Mouse (Mus musculus) mouse embryonic stem cell (cell line): Measurements from ENCODE around the gene Tnik.

Experiments
- in situ Hi-C, 2 experiments: fragments of 300-500 bp; cut with MboI; formaldehyde crosslinking; loops; 1 replicate in 1 of 2; 3 replicates in 1 of 2; pipeline ENCODE4 v1.14.3; 2019 to 2020; ENCODE audit warnings: low sequenced_read_pairs in 2 of 2, low pct_unique_long_range_greater_than_20kb in 1 of 2, mixed read lengths in 1 of 2; ENCODE audit not compliant: unreplicated experiment in 1 of 2

The Tnik gene

GRCm38 (mm10) chr3:28383526-28384126 is 120.6 kb downstream of the Tnik start:
- in situ Hi-C loops = no loop called here

- in situ Hi-C loops = no loop called here
Observed at GRCm38 (mm10) chr3:28385199-28385975, 122.4 kb downstream of the Tnik start.

GRCm38 (mm10) chr3:28388540-28388939 is 125.5 kb downstream of the Tnik start:
- in situ Hi-C loops = no loop called here

GRCm38 (mm10) chr3:28390183-28390582 is 127.2 kb downstream of the Tnik start:
- in situ Hi-C loops = no loop called here

- in situ Hi-C loops = no loop called here
Observed at GRCm38 (mm10) chr3:28392542-28392941, 129.5 kb downstream of the Tnik start.

GRCm38 (mm10) chr3:28398781-28399180 is 135.8 kb downstream of the Tnik start:
- in situ Hi-C loops = no loop called here

GRCm38 (mm10) chr3:28399593-28400216 is 136.7 kb downstream of the Tnik start:
- in situ Hi-C loops = no loop called here

GRCm38 (mm10) chr3:28401335-28401734 is 138.3 kb downstream of the Tnik start:
- in situ Hi-C loops = no loop called here

GRCm38 (mm10) chr3:28402221-28402620 is 139.2 kb downstream of the Tnik start:
- in situ Hi-C loops = no loop called here

- in situ Hi-C loops = no loop called here
Observed at GRCm38 (mm10) chr3:28405391-28405790, 142.4 kb downstream of the Tnik start.

GRCm38 (mm10) chr3:28408859-28409459 is 145.9 kb downstream of the Tnik start:
- in situ Hi-C loops = no loop called here

GRCm38 (mm10) chr3:28410269-28410668 is 147.3 kb downstream of the Tnik start:
- in situ Hi-C loops = no loop called here

GRCm38 (mm10) chr3:28415986-28416385 is 153.0 kb downstream of the Tnik start:
- in situ Hi-C loops = no loop called here

- in situ Hi-C loops = no loop called here
Observed at GRCm38 (mm10) chr3:28417091-28417715, 154.2 kb downstream of the Tnik start.

GRCm38 (mm10) chr3:28420194-28420593 is 157.2 kb downstream of the Tnik start:
- in situ Hi-C loops = no loop called here

- in situ Hi-C loops = no loop called here
Observed at GRCm38 (mm10) chr3:28420698-28421097, 157.7 kb downstream of the Tnik start.

GRCm38 (mm10) chr3:28421798-28422197 is 158.8 kb downstream of the Tnik start:
- in situ Hi-C loops = no loop called here

- in situ Hi-C loops = no loop called here
Observed at GRCm38 (mm10) chr3:28422221-28422620, 159.2 kb downstream of the Tnik start.

GRCm38 (mm10) chr3:28425911-28426310 is 162.9 kb downstream of the Tnik start:
- in situ Hi-C loops = no loop called here
